Mouse (Mus musculus): ENCODE results near the gene Frmpd4.

GRCm38 (mm10) chrX:167518440-167518839, 1058.6 kb downstream of the Frmpd4 start:
- TF ChIP-seq CTCF (IDR thresholded peaks at IDR 0.05; ENCODE audit: low read depth) = no peak
- TF ChIP-seq EP300 (IDR thresholded peaks at IDR 0.05; ENCODE audit: low read depth) = no peak
